ENCODE assay signal across 11 mouse cellular contexts in the genomic region with DNA sequence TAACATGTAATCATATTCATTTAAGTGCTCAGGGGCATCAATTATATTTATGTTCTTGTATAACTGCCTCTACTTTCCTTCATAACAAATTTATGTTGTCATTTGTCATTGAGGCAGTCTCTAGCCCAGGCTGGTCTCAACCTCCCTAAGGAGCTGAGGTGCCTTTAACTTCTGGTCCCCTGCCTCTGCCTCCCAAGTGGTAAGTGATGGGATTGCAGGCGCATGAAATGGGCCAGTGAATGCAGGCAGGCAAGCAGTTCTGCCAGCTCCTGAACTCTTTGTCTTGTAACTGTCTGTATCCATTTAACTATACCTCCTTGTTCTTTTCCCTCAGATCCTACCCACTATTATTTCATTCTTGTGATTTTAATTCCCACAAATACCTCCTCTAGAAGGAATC. TPM values are rescaled to one million over a fixed set of nuclear protein-coding genes. Genes with fewer than 3 reads are reported as not detected.
DNase-seq lines count a peak whose midpoint lies in the region; ATAC-seq and TF ChIP-seq lines count a peak whose summit lies in the region.
"Had no signal": no experiment of that assay in that cellular context is flagged by ENCODE, and none has a peak within 500 bp of the region (broad histone marks: within the 10 kb centered on the region; RNA-seq: fewer than 3 reads in every experiment).

No protein-coding gene starts in this region.

- H3K9me3 ChIP-seq in E14TG2a.4 (ENCODE audit: low read length), result no peaks in the 10 kb centered on the region
- H3K9me3 ChIP-seq: hindbrain, embryonic 15.5 days; midbrain, embryonic 12.5 days had no signal

- no peaks in the 10 kb centered on the region for H3K27me3 ChIP-seq in E14TG2a.4 (ENCODE audit: insufficient read depth, low read length)
- H3K27me3 ChIP-seq: hindbrain, embryonic 15.5 days; midbrain, embryonic 12.5 days had no signal

- TF ChIP-seq CTCF in layer of hippocampus, adult 2 months (conservative IDR thresholded peaks at IDR 0.05), result peak; percentile 65
- peak; percentile 66 for TF ChIP-seq CTCF in E14TG2a.4 (conservative IDR thresholded peaks at IDR 0.05; ENCODE audit: low read length)

- no peaks in the 10 kb centered on the region for H3K4me1 ChIP-seq in E14TG2a.4 (replicated peaks; ENCODE audit: low read depth, low read length)
- H3K4me1 ChIP-seq: hindbrain, embryonic 15.5 days; midbrain, embryonic 12.5 days had no signal

- no peaks in the 10 kb centered on the region for H3K36me3 ChIP-seq in E14TG2a.4 (ENCODE audit: insufficient read depth, low read length)
- H3K36me3 ChIP-seq: hindbrain, embryonic 15.5 days; midbrain, embryonic 12.5 days had no signal

- no peak overlapping the region for H3K4me3 ChIP-seq in layer of hippocampus, adult 2 months
- no peak overlapping the region for H3K4me3 ChIP-seq in E14TG2a.4 (replicated peaks; ENCODE audit: low read length)
- H3K4me3 ChIP-seq: hindbrain, embryonic 15.5 days; midbrain, embryonic 12.5 days had no signal

- no peak overlapping the region for H3K27ac ChIP-seq in layer of hippocampus, adult 2 months
- H3K27ac ChIP-seq: hindbrain, embryonic 15.5 days; midbrain, embryonic 12.5 days had no signal

- peak; percentile 63; the same call in 1 of the 2 replicates for ATAC-seq in granulocyte monocyte progenitor cell, adult 5-6 weeks (replicated peaks; ENCODE audit: poor library complexity, severe bottlenecking)
- ATAC-seq in erythroblast, adult 5-6 weeks (replicated peaks; ENCODE audit: low FRiP score, poor library complexity, severe bottlenecking), result no peak

- no peak for DNase-seq in layer of hippocampus, adult 2 months (ENCODE audit: low spot score in 2 of 2)
- no peak for DNase-seq in layer of hippocampus, adult 9-11 months
- peak; percentile 62 for DNase-seq in 3T3-L1 (ENCODE audit: low read depth, low spot score)
- no peak for DNase-seq in adrenal gland, adult 2 months
- DNase-seq: adrenal gland, postnatal 25 days; right cerebral cortex, adult 18-20 months had no signal

RNA-seq across cellular contexts. Expression of gene Prrx1, which starts 31.4 kb away (rescaled TPM):
- 1 to 10 TPM; 4.6 to 5.9 TPM for total RNA-seq in layer of hippocampus, adult 2 months (2021)
- not detected in 2 replicates for total RNA-seq in granulocyte monocyte progenitor cell, adult 5-6 weeks (2014; fragmentation: Nextera tagmentation)
- not detected in 2 replicates for total RNA-seq in granulocyte monocyte progenitor cell, adult 5-6 weeks (2017)
- not detected in 2 replicates for total RNA-seq in erythroblast, adult 5-6 weeks (2015; ENCODE audit: low replicate concordance)
- not detected in 2 replicates for total RNA-seq in erythroblast, adult 5-6 weeks (2017; ENCODE audit: low replicate concordance)
- total RNA-seq in adrenal gland, adult 2 months (2021), result 10 to 100 TPM in 1 of 2 experiments, 1 to 10 TPM in 1; 8.9 to 10.3 TPM
- polyA plus RNA-seq in adrenal gland, adult 2 months (2012; rRNA removed), result 1.3 and 1.5 TPM in 2 replicates

RNA-seq across cellular contexts. Expression of gene Gorab, which starts 58.5 kb away (rescaled TPM):
- total RNA-seq in layer of hippocampus, adult 2 months (2021), result 10 to 100 TPM; 13.4 to 14.5 TPM
- total RNA-seq in granulocyte monocyte progenitor cell, adult 5-6 weeks (2014; fragmentation: Nextera tagmentation), result 6.7 and 11.3 TPM in 2 replicates
- total RNA-seq in granulocyte monocyte progenitor cell, adult 5-6 weeks (2017), result 7.9 and 8.7 TPM in 2 replicates
- 0.38 and 1.0 TPM in 2 replicates for total RNA-seq in erythroblast, adult 5-6 weeks (2015; ENCODE audit: low replicate concordance)
- 2.9 and 3.1 TPM in 2 replicates for total RNA-seq in erythroblast, adult 5-6 weeks (2017; ENCODE audit: low replicate concordance)
- total RNA-seq in adrenal gland, adult 2 months (2021), result 10 to 100 TPM in 1 of 2 experiments, 1 to 10 TPM in 1; 9.9 to 15.2 TPM
- 0.88 and 1.0 TPM in 2 replicates for polyA plus RNA-seq in adrenal gland, adult 2 months (2012; rRNA removed)

Comparison
In these comparisons a context has a peak if more than half of its experiments do, and no peak if none do; other contexts are left out.
1. RNA of gene Prrx1, which starts 31.4 kb away (total RNA-seq): 8.9 to 10.3 TPM in adrenal gland, adult 2 months and 4.6 to 5.9 TPM in layer of hippocampus, adult 2 months; not detected in granulocyte monocyte progenitor cell, adult 5-6 weeks and not detected in erythroblast, adult 5-6 weeks; every median in the first group is over 4 times any median in the second.